Mouse (Mus musculus) stomach, postnatal 0 days (tissue): ENCODE measurements at regions not wholly inside any gene's neighbourhood (a gene's known extent, or its start where the extent isn't known, plus 50 kb on each side); places are given as distances from the start of the nearest gene placed in this dataset.

Experiments used
- CTCF ChIP-seq: IDR thresholded peaks from 2 replicates; pipeline ENCODE4 v1.5.1; 2016; ENCODE audit warnings: antibody characterized with exemption, low read depth, mild to moderate bottlenecking, moderate library complexity
- EP300 ChIP-seq: optimal IDR thresholded peaks from 2 replicates; pipeline ENCODE3; 2016; ENCODE audit warnings: antibody characterized with exemption

- TF ChIP-seq CTCF (no peak), EP300 (no peak)
Observed at GRCm38 (mm10) chr11:114119135-114119534, 52.3 kb upstream of the Sdk2 start.
